Mouse (Mus musculus) spleen, embryonic (tissue): ENCODE measurements at regions not wholly inside any gene's neighbourhood (a gene's known extent, or its start where the extent isn't known, plus 50 kb on each side); places are given as distances from the start of the nearest gene placed in this dataset.

Experiments used
- CTCF ChIA-PET: fragments of 350-600 bp; sonication (Branson Sonifier 250); formaldehyde crosslinking; loops from one replicate; lab custom pipeline; 2022; lab: Charles Lee

- CTCF ChIA-PET, result interaction anchor here (0.6 kb wide), 1 partner anchor 371 kb away, joined by 3 read pairs; no protein-coding TSS in a partner anchor
These were observed 1053.9 kb downstream of the 5730522E02Rik start for GRCm38 (mm10) chr11:25156705-25157104.

GRCm38 (mm10) chr11:25157135-25157860, 1053.3 kb downstream of the 5730522E02Rik start:
- CTCF ChIA-PET, result no interaction called here

DNA sequence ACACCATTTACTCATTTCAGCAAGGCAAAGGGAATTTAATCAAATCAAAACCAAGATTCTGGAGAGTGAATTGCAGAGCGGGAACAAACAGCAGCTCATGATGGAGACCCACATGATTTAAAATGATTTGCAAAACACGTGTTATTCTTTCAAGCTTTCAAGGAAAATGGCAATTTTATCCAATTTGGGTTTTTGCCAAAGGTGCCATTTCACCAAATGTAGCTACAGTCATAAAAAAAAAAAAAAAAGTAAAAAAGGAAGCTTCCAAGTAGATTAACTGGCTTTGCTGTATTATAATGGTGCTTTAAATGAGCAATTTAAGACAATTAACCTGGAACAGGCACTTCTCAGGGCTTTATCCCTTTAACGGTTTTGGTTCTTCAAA, 1052.7 kb downstream of the 5730522E02Rik start:
- CTCF ChIA-PET, result no interaction called here

- CTCF ChIA-PET, result no interaction called here
These were observed 1051.7 kb downstream of the 5730522E02Rik start for GRCm38 (mm10) chr11:25158884-25159283.

GRCm38 (mm10) chr11:25167939-25168338, 1042.6 kb downstream of the 5730522E02Rik start:
- CTCF ChIA-PET, result no interaction called here

GRCm38 (mm10) chr11:25171048-25171447, 1039.5 kb downstream of the 5730522E02Rik start:
- CTCF ChIA-PET, result no interaction called here
